Mouse (Mus musculus) spleen, postnatal 4 days (tissue): Measurements from ENCODE around the gene Nap1l5.

ENCODE experiments used
- DNase-seq, 2 experiments: peaks; one replicate each; pipeline ENCODE4 v3.0.0; 2022; ENCODE audit warnings: low spot score in 2 of 2

The Nap1l5 gene

DNA sequence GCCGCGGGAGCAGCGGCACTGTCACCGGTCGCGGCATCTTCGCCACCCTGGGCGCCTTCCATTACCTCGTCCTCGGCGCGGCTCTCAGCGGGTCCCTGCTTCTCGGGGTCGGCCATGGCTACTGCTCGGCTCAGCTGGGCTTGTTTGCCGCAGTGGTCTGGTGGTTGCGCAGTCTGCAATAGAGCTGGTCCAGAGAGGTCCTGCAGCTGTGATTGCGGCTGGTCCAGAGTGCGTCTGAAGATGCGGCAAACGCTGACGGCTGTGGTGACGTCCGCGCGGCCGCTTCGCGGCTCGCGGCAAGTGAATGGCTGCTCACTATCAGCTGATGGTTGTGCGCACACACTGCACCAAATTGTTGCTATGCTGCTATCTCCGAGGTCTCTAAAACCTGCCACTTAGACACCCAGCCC, at the start of gene Nap1l5:
Gene Nap1l5, minus strand, starts transcription at position 225 of the 410 bp plus-strand sequence.
- no peak for DNase-seq

GRCm38 (mm10) chr6:58951128-58951992, 44.5 kb upstream of the Nap1l5 start:
- no peak for DNase-seq

- DNase-seq = no peak
Measured at GRCm38 (mm10) chr6:58950410-58950809, 43.5 kb upstream of the Nap1l5 start.

GRCm38 (mm10) chr6:58946840-58947239, 40.0 kb upstream of the Nap1l5 start:
- DNase-seq = no peak

DNA sequence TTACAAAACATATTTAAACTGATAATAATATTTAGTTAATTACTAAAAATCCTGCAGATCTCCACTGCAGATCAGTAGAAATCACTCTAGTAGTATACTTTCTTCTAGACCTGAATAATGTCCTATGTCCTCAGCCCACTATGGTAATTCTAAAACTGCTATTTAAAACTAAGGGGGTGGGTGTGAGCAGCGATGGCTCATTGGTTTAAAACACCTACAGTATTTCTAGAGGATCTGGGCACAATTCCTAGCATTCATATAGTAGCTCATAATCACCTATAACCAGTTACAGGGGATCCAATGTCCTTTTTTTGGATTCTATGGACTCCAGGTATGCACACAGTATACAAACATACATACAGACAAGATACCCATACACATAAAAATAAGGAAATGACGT, 39.4 kb upstream of the Nap1l5 start:
- DNase-seq = no peak

DNA sequence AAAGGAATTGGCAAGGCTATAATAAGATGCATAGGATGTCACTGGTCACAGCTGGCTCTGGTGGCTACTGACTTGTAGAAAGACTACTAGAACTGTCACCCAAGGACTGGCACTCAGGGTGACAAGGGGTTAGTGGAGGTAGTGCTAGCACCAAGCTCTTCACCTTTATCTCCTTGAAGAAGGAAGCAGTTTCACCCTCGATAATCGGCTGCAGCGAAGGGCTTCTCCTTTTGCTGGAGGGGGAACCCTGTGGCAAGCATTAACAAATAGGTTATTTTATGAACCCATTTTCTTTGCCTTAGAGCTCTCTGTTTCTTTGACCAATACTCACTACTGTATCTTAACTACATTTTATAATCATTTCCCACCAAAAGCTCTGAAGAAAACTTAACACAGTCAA, 37.1 kb upstream of the Nap1l5 start:
- no peak for DNase-seq

- DNase-seq = no peak
Measured at GRCm38 (mm10) chr6:58942276-58942675, 35.4 kb upstream of the Nap1l5 start.

DNA sequence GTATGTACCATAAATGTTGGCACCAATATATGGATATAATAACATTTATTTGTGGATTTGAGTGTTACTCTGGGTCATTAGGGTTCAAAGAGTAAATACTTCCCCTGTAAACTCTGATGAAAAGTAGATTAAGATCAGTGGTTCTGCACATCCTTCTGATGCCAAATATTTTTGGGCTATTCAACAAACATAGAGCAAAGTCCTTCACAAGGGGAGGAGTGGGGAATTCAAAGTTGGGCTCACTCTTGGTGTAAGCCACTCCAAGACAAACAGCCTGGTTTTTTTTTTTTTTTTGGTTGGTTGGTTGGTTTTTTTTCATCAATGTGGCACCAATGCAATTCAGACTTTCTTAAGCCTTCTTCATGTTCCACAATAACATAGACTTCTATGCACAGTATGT, 30.9 kb upstream of the Nap1l5 start:
- no peak for DNase-seq

- no peak for DNase-seq
Measured at GRCm38 (mm10) chr6:58934144-58934543, 27.3 kb upstream of the Nap1l5 start.

DNA sequence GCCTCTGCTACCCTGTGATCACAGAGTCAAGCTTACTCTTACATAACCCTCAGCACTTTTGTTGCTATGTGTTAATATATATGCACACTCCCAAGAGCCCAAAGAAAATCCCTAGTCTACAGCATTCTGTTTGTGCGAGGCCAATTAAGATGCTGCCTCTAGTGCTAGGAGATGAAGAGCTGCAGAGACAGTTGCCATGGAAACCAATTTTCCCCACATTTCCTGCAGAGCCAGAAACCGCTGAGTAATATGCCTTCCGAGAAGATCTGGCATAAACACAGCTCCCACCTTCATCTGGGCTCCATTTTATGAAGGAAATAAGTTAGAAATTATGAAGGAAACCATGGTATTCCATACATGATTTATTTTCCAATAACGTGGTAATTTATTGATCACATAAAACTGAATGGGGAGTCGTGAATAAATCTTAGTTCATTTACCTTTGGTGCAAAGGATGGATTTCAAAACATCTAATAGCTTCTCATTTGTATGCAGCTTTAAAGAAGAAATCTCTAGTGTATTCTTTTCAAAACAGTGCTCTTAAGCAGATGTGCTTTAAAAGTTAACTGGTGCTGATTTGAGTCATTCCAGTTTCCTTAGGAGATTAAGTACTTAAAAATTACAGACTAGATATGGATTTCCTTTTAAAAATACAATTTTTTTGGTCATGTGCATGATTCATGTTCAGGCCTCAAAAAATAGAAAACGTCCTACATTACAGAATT, 26.5 kb upstream of the Nap1l5 start:
- DNase-seq = no peak

GRCm38 (mm10) chr6:58932515-58933188, 25.8 kb upstream of the Nap1l5 start:
- no peak for DNase-seq

GRCm38 (mm10) chr6:58931149-58931548, 24.3 kb upstream of the Nap1l5 start:
- DNase-seq = no peak

- no peak for DNase-seq
Measured at GRCm38 (mm10) chr6:58929911-58930431, 23.1 kb upstream of the Nap1l5 start.

- DNase-seq = no peak
Measured at GRCm38 (mm10) chr6:58927881-58928280, 21.0 kb upstream of the Nap1l5 start.

GRCm38 (mm10) chr6:58922511-58922910, 15.6 kb upstream of the Nap1l5 start:
- no peak for DNase-seq

GRCm38 (mm10) chr6:58921623-58922022, 14.7 kb upstream of the Nap1l5 start:
- no peak for DNase-seq

GRCm38 (mm10) chr6:58920735-58921134, 13.9 kb upstream of the Nap1l5 start:
- no peak for DNase-seq

DNA sequence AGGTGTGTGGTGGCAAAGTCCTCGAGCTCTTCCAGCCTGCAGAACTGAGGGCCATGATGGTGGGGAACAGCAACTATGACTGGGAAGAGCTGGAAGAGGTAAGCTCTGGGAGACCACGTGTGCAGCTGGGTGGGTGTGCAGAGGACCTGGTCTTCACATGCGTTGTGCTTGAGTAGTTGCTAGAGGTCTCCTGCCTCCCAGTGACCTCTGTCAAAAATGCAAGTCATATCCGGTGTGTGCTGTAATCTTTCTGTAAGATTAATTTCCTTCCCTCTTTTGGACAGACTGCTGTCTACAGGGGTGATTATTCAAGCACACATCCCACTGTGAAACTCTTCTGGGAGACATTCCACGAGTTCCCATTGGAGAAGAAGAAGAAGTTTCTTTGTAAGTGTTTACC, 9.6 kb upstream of the Nap1l5 start:
- no peak for DNase-seq

DNA sequence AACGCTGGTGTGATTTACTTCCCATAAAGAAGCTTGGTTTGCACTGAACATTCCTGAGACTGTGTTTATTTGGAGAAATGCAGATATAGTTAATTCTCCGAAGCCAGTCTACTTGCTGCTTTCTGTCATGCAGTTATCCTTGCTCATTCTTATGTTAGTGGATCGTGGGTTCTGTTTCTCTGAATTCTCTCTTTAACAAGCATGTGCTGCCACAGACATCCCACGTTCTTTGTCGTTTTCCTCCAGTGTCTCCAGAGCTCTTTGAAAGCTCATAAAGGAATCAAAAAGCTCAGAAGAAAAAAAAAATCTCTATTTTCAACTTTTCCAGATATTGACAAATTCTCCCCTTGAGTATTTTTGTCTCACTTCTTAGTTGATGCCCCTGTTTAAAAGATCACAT, 7.1 kb upstream of the Nap1l5 start:
- no peak for DNase-seq

GRCm38 (mm10) chr6:58913551-58913950, 6.7 kb upstream of the Nap1l5 start:
- DNase-seq = no peak

GRCm38 (mm10) chr6:58912842-58913241, 6.0 kb upstream of the Nap1l5 start:
- no peak for DNase-seq

- no peak for DNase-seq
Measured at GRCm38 (mm10) chr6:58907791-58908190, 915 bp upstream of the Nap1l5 start.
